Mouse (Mus musculus) forelimb bud, embryonic 11.5 days (tissue): ENCODE measurements at regions not wholly inside any gene's neighbourhood (a gene's known extent, or its start where the extent isn't known, plus 50 kb on each side); places are given as distances from the start of the nearest gene placed in this dataset.

ENCODE experiments used
- DNase-seq: peaks from one replicate; pipeline ENCODE4 v3.0.0-alpha.2; 2012; ENCODE audit warnings: low read depth, low spot score

- no peak for DNase-seq
Observed at GRCm38 (mm10) chr9:12492890-12493618, 752.6 kb downstream of the Jrkl start.

GRCm38 (mm10) chr9:12457810-12458209 is 787.8 kb downstream of the Jrkl start:
- no peak for DNase-seq

GRCm38 (mm10) chr9:12456695-12457094 is 788.9 kb downstream of the Jrkl start:
- no peak for DNase-seq

- no peak for DNase-seq
Observed at GRCm38 (mm10) chr9:12434171-12434570, 811.5 kb downstream of the Jrkl start.

GRCm38 (mm10) chr9:12421906-12422305 is 823.7 kb downstream of the Jrkl start:
- no peak for DNase-seq

GRCm38 (mm10) chr9:12408500-12408899 is 837.1 kb downstream of the Jrkl start:
- DNase-seq = no peak

GRCm38 (mm10) chr9:12404185-12404584 is 841.4 kb downstream of the Jrkl start:
- DNase-seq = no peak

GRCm38 (mm10) chr9:12395648-12396047 is 850.0 kb downstream of the Jrkl start:
- DNase-seq = no peak

GRCm38 (mm10) chr9:12380732-12381645 is 864.6 kb downstream of the Jrkl start:
- DNase-seq = peak; percentile 21

- DNase-seq = no peak
Observed at GRCm38 (mm10) chr9:12380029-12380428, 865.6 kb downstream of the Jrkl start.

GRCm38 (mm10) chr9:12344296-12344695 is 901.3 kb downstream of the Jrkl start:
- DNase-seq = no peak

GRCm38 (mm10) chr9:12341453-12341852 is 904.2 kb downstream of the Jrkl start:
- DNase-seq = no peak

- peak; percentile 43 for DNase-seq
Observed at GRCm38 (mm10) chr9:12313517-12314075, 932.0 kb downstream of the Jrkl start.

- no peak for DNase-seq
Observed at GRCm38 (mm10) chr9:12313027-12313426, 932.6 kb downstream of the Jrkl start.
